Mouse (Mus musculus): ENCODE data around the gene Selenbp1. TPM values are rescaled to one million over a fixed set of nuclear protein-coding genes. Genes with fewer than 3 reads are reported as not detected.

The Selenbp1 gene
- total RNA-seq, 1 experiment from 2014 or later, result 8.9 TPM

GRCm38 (mm10) chr3:94960322-94960721, 27.5 kb downstream of the Selenbp1 start:
- no peak for ATAC-seq (replicated peaks; ENCODE audit: insufficient number of reproducible peaks, low FRiP score, low TSS enrichment, poor library complexity, severe bottlenecking)

GRCm38 (mm10) chr3:94964989-94965388, 32.1 kb downstream of the Selenbp1 start:
- ATAC-seq (replicated peaks; ENCODE audit: insufficient number of reproducible peaks, low FRiP score, low TSS enrichment, poor library complexity, severe bottlenecking), result no peak

DNA sequence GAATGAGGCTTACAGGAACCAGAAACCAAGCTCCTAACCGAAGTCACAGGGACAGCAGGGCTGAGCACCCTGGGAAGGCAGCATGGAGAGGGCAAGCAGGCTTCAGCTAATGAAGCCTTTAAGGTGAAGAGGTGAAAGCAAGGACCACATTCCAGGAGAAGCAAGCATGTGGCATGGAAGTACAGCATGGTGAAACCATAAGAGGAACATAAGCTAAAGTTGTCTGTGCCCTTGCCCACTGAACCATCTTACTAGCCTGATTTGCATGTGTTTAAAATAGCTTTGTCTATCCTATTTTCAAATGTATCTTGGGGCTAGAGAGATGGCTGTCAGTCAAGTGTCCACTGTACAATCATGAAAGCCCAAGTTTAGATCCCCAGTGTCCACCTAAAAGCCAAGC, 33.0 kb downstream of the Selenbp1 start:
- no peak for ATAC-seq (replicated peaks; ENCODE audit: insufficient number of reproducible peaks, low FRiP score, low TSS enrichment, poor library complexity, severe bottlenecking)

DNA sequence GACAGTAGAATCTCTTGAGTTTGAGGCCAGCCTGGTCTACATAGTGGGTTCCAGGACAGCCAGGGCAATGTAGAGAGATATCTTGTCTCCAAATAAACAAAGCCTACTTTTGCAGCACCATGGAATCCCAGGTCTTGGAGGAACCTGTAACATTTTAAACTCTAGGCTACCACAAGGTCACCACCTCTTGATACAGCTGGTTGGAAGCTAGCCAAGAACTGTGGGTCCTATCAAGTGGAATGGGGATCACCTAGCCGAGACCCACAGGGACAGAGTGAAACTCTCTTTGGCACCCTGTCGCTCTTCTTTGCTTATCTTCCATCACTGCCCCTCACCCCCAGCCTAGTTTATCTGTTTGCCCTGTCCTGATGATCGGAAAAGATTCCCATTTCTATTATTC, 39.7 kb downstream of the Selenbp1 start:
- ATAC-seq (replicated peaks; ENCODE audit: insufficient number of reproducible peaks, low FRiP score, low TSS enrichment, poor library complexity, severe bottlenecking), result no peak

GRCm38 (mm10) chr3:94973620-94974019, 40.8 kb downstream of the Selenbp1 start:
- no peak for ATAC-seq (replicated peaks; ENCODE audit: insufficient number of reproducible peaks, low FRiP score, low TSS enrichment, poor library complexity, severe bottlenecking)

- 0 out of 2 replicates have a peak, but pooled peaks have one; percentile 6 for ATAC-seq (replicated peaks; ENCODE audit: insufficient number of reproducible peaks, low FRiP score, low TSS enrichment, poor library complexity, severe bottlenecking)
Observed at GRCm38 (mm10) chr3:94974026-94974527, 41.2 kb downstream of the Selenbp1 start.

GRCm38 (mm10) chr3:94974528-94975422, 41.9 kb downstream of the Selenbp1 start, which contains the start of gene Pi4kb:
Gene Pi4kb (plus strand): TSS chr3:94974731.
- peak; percentile 87 for ATAC-seq (replicated peaks; ENCODE audit: insufficient number of reproducible peaks, low FRiP score, low TSS enrichment, poor library complexity, severe bottlenecking)

- no peak for ATAC-seq (replicated peaks; ENCODE audit: insufficient number of reproducible peaks, low FRiP score, low TSS enrichment, poor library complexity, severe bottlenecking)
Observed at GRCm38 (mm10) chr3:94984312-94984711, 51.5 kb downstream of the Selenbp1 start.

DNA sequence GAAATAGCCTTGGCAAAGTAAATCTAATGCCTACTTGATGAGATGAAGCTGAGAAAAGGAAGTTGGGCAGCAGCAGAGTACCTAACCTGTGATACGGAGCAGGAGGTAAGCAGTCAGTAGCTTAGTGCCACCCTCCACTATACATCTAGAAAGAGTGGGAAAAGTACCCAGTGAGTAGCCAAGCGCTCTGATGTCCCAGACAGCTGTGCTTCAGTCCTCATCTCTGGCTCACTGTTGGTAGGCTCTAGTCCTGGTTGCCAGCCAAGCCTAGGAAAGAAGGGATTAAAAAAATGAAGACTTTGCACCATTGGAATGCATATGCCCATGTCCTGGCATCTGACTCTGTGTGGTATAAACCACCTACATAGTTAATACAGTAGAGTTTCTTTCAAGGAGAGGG, 52.7 kb downstream of the Selenbp1 start:
- ATAC-seq (replicated peaks; ENCODE audit: insufficient number of reproducible peaks, low FRiP score, low TSS enrichment, poor library complexity, severe bottlenecking), result no peak

GRCm38 (mm10) chr3:94987578-94987977, 54.7 kb downstream of the Selenbp1 start:
- ATAC-seq (replicated peaks; ENCODE audit: insufficient number of reproducible peaks, low FRiP score, low TSS enrichment, poor library complexity, severe bottlenecking), result no peak

GRCm38 (mm10) chr3:94989159-94989761, 56.4 kb downstream of the Selenbp1 start:
- ATAC-seq (replicated peaks; ENCODE audit: insufficient number of reproducible peaks, low FRiP score, low TSS enrichment, poor library complexity, severe bottlenecking), result no peak

Other genes with a start within 250 kb of the Selenbp1 start
- gene Selenbp2, start 239.5 kb upstream of the Selenbp1 start, total RNA-seq (2017), result not detected in 3 replicates
- 0.32 TPM in 1 of 3 replicates, not detected in the others for gene Cgn, start 146.6 kb upstream of the Selenbp1 start, total RNA-seq (2017)
- 14.4 to 29.8 TPM (median 15.6 TPM) in 3 replicates for gene Pogz, start 95.5 kb upstream of the Selenbp1 start, total RNA-seq (2017)
- gene Psmb4, start 46.1 kb upstream of the Selenbp1 start, total RNA-seq (2017), result 162 to 242 TPM (median 193 TPM) in 3 replicates
- 13.9 to 19.6 TPM (median 17.9 TPM) in 3 replicates for gene Rfx5, start 21.0 kb downstream of the Selenbp1 start, total RNA-seq (2017)
- 25.2 to 29.9 TPM (median 27.2 TPM) in 3 replicates for gene Pi4kb, start 41.7 kb downstream of the Selenbp1 start, total RNA-seq (2017)
- gene Zfp687, start 82.4 kb downstream of the Selenbp1 start, total RNA-seq (2017), result 17.3 to 33.2 TPM (median 29.2 TPM) in 3 replicates
- 201 to 282 TPM (median 263 TPM) in 3 replicates for gene Psmd4, start 109.6 kb downstream of the Selenbp1 start, total RNA-seq (2017)
- 12.2 to 29.3 TPM (median 16.7 TPM) in 3 replicates for gene Pip5k1a, start 173.9 kb downstream of the Selenbp1 start, total RNA-seq (2017)
- 43.2 to 86.5 TPM (median 55.3 TPM) in 3 replicates for gene Vps72, start 178.0 kb downstream of the Selenbp1 start, total RNA-seq (2017)
- not detected in 3 replicates for gene Tmod4, start 191.4 kb downstream of the Selenbp1 start, total RNA-seq (2017)
- 65.3 to 128 TPM (median 82.5 TPM) in 3 replicates for gene Scnm1, start 201.0 kb downstream of the Selenbp1 start, total RNA-seq (2017)
- gene Lysmd1, start 201.0 kb downstream of the Selenbp1 start, total RNA-seq (2017), result 4.1 to 5.9 TPM (median 5.7 TPM) in 3 replicates
- 63.2 to 73.9 TPM (median 73.1 TPM) in 3 replicates for gene Tnfaip8l2, start 209.3 kb downstream of the Selenbp1 start, total RNA-seq (2017)
- not detected in 3 replicates for gene Sema6c, start 227.4 kb downstream of the Selenbp1 start, total RNA-seq (2017)

Measured in monocyte, adult 5-6 weeks (primary cell).